Mouse (Mus musculus) CD4-positive, CD25-positive, alpha-beta regulatory T cell, adult 2 months (primary cell): ENCODE measurements at regions not wholly inside any gene's neighbourhood (a gene's known extent, or its start where the extent isn't known, plus 50 kb on each side); places are given as distances from the start of the nearest gene placed in this dataset.
"Not testable (repeated sequence)": the region's sequence is repeated elsewhere in the genome, so short reads cannot be mapped to it uniquely, and the experiment has no call there.

Source experiments
- DNase-seq: peaks from one replicate; pipeline ENCODE4 v3.0.0-alpha.2; 2012; ENCODE audit warnings: low read depth, low spot score

DNA sequence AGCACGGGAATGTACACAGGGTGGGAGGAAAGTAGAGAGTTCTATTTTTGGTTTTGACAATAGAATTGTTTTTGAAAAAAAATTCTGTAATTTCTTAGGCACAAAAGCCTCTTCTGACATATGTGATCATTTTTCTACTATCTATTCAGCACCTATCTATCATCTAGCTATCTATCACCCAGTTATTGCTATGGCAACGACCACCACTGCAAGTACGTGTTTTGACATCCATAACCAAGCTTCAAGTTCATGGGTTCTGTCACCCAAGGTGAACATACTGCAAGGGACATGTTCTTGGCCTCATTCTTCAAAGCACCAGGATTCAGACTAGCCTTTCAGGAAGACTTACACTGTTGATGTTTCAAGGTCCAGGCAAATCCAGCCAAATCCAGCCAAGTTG lies 238.4 kb upstream of the Rarb start:
- DNase-seq, result no peak

DNA sequence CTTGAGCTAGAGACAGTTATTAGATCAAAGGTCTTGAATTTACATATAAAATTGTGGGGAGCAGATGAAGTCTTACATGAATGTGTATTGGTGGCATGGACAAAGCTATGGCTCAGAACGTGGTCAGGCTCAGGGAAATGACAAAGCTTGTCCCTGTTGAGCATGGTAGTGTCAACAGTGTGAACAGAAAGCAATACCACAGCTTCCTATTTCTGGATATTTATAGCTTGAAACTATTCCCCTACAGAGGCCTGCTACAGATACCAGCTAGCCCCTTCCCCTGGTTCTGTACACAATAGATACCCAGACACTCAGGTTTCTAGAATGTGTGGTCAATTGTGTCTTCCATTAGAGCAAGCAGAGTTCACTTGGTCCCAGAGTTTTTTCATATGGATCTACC lies 236.8 kb upstream of the Rarb start:
- DNase-seq, result no peak

DNA sequence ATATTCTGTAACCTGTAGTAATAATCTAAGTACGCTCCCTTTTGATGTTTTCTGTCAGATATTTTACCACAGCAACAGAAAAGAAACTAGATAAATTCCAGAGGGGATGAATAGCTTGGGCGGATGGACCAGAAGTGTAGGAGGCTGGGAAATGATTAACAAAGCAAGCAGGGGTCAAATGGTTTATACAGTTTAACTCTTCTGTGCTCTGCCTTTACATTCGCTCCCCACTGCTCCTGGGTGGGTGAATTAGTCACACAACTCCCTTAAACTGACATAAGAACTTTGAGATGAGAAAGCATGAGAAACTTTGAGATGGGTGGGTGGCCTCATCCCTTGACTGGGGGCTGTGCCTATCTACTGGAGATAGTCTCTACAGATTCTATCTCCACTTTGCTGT lies 235.4 kb upstream of the Rarb start:
- DNase-seq, result no peak

DNA sequence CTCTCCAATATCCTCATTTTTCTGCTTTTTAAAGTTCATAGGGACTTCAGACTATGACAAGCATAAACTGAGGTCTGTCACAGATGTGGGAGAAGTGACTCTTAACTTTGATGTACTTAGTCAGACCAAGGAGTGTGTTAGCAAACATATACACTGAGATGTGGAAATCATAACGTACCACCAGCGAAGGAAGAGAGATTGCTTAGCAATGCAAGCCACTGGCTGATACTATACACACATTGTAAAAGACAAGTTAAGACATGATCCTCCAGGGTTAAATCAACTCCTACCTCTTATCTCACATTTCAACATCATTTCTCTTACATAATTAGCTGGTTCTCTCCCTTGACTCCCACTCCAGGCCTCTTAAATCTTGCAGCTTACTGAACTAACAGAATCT lies 227.9 kb upstream of the Rarb start:
- no peak for DNase-seq

DNA sequence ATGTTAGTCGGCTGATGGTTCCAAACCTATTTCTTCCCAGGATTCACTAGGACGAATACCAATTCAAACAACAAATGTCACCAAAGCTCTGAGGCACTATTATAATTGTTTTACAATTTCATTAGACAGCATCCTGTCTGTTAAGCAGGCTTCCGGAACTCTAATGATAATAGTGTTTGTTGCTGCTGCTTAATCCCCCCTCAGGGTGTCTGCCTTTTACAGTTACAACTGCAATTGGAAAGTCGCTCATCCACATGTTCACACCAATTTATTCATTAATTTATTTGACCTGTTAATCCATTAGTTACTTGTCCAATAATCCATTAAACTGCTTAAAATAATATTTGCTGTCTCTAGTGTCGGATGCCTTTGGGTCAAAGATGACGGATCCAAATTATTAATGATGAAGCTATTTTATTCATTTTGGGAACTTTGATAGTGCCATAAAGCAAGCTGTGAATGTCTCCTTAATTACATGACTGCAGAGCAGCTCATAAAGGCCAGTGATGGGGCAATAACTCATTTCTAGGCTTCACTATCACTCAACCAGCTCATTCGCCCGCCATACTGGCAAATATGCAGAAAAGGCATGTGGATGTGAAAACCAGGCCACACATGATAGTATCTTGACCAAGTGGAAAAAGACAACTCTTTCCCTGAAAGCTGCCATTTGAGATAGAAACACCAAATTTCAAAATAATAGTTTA lies 226.6 kb upstream of the Rarb start:
- DNase-seq, result no peak

DNA sequence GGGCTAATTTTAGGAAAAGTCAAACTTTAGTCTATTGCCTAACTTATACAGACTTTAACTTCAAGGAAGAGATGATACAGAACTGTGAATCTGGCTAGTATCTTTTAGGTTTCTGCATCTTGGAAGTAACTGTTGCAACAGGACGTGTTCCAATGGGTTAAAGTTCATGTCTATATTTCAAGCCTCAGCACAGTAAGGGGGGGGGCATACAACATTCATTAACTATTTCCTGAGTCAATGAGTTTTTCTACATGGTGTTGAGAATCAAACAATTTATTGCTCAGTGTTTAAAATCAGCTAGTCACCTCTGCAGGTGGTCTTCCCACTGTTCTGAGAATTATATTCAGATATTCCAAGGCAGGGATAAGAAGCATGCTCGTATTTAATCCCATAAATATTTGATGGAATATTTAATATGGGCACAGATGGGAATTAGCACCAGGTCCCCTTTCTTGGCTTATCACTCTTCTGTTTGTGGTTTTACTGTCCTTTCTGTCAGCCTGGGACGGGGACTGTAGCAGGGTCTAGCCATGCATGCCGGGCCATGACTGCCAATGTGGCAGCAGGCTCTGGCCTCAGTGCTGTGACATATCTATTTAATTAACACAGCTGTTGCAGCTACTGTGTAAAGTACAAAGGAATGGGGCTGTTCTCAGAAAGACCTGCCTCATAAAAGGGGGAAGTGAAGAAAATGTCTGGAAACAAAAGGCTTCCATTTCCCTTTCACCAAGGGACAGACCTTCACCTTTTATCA lies 201.8 kb upstream of the Rarb start:
- no peak for DNase-seq

DNA sequence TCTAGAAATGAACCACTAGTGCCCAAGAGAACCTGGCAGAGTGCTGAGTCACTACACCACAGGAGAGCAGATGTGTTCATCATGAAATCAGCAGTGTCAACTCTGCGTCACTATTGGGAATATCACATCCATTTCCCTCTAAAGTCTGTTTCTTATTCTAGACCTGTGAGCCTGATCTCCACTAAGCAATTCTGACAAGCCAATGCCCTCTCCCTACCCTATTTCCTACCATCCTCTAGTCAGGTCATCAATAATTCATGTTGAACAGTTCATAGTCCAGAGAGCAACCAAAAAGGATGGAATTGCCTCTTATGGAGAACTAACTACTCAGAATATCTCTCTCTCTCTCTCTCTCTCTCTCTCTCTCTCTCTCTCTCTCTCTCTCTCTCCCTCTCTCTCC lies 194.0 kb upstream of the Rarb start:
- no peak for DNase-seq

DNA sequence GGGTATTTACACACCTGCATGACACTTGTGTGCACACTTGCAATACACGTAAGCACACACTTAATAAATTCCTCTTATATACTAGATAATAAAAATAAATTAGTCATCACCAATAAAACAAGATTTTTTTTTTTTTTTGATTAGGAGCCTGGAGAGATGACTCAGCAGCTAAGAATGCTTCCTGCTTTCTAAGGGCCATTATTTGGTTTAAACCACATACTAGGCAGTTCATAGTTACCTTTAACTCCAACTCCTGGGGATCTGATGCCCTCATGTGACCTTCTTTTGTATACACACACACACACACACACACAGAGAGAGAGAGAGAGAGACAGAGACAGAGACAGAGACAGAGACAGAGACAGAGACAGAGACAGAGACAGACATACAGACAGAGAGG lies 193.2 kb upstream of the Rarb start:
- DNase-seq, result no peak

DNA sequence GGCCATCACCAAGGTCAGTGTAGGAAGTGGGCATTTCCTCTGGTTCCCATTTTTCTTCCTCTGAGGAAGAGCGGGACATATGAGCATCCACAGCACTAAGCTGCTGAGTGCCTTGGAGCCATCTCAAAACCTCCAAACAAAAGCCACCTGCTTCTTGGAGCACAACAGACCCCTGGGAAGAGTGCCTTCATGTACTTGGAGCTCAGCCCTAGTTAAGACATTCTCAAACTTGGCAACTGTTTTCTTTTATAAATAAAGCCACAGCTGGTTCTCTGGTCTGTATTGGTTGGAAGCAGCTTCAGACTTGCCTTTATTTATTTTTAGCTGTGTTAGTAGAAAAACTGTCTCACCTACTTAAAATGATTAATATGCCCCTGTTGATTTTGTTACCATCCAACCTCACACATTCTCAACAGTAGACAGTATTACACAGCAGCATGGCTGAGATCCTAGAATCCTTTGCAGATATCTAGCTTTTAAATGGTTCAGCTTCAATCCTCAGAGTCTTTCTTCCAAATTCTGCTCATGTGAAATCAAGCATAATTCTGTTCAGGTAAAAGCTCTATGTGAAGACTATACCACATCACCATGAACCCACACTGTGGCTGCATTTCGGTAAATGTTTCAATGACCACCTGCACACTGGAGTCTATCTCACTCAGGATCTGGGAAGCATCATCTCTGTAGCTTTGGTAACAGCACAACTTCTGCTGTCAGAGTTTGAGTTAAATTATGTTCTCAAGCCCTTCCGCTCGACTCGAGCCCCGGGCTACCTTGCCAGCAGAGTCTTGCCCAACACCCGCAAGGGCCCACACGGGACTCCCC lies 186.4 kb upstream of the Rarb start:
- no peak for DNase-seq

DNA sequence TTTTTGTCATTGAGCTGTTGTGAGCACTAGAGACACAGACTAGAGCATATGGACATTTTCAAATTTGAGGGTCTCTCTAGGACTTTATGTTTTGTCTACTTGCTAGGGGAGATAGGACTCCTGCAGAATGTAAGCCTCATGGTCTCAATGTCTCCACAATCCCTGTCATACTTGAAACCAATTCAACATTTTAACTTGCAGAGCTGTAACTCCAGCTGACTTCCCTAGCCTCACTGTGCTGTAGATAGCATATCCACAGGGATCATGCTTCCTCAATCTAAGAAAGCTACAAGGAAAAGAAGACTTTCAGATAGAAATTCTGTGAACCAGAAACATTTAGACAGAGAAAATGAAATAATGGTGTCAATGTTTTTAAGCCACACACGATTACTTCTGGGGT lies 185.8 kb upstream of the Rarb start:
- no peak for DNase-seq

DNA sequence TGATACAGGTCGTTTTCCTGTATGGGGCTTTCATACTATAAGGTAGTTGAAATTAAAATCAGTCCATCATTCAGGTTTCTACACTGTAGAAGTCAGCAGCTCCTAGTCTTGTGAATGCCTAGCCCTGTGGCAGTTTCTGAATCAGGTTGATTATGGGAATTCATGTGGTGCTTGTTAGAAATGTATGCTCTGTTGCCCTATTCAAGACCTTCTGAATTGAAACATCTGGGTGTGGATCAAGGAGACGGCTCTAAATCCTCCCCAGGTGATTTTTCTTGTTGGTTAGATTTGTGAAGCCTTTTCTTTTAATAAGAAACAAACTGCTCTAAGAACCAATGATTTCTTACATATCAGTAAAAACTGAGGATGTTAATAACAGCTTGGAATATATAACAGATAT lies 177.8 kb upstream of the Rarb start:
- DNase-seq, result no peak

DNA sequence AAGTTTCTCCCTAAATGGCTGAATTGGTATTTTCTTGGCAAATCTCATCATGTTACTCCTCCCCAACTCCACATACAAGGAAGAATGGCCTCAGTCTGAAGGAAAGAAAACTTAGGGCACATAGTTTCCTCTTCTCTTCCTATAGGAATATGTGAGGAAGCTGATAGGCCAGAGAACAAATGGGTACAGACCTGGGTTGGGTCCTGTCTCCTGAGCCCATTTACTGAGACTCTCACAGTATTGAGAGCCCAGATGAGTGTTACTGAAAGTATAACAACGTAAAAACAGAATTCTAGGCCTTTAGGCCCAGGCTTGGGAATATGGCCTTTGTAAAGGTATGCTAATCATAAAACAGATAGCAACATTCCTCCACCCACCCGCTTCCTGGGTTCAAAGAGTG lies 152.0 kb upstream of the Rarb start:
- not testable (repeated sequence) for DNase-seq

DNA sequence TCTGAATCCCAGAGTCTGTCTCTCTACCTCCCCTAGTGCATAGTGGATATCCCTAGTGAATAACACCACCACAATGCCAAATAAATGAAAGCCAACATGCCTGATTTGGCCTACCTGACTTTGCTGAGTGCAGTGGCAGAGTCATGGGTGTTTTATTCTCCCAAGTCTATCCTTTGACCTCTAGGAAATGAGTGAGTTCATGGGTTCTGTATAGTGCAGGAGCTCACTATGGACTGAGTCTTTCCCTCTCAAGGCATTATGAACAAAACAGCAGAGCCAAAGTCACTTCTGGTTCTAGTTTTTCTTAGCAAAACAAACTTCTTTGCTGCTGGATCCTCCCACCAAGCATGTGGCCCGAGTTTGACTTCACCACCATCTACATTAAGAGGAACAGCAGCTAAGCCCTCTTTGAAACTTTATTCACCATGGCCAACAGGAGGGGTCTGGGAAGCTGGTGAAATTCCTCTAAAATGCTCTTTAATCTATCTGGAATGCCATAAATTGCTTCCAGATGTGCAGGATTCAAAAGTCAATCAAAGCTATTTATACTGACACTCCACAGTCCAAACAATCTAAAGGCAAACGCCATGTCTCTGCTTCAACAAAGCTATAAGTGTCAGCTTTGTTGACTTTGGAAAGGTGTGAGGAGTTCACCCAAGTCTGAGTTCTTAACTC lies 145.9 kb upstream of the Rarb start:
- no peak for DNase-seq

DNA sequence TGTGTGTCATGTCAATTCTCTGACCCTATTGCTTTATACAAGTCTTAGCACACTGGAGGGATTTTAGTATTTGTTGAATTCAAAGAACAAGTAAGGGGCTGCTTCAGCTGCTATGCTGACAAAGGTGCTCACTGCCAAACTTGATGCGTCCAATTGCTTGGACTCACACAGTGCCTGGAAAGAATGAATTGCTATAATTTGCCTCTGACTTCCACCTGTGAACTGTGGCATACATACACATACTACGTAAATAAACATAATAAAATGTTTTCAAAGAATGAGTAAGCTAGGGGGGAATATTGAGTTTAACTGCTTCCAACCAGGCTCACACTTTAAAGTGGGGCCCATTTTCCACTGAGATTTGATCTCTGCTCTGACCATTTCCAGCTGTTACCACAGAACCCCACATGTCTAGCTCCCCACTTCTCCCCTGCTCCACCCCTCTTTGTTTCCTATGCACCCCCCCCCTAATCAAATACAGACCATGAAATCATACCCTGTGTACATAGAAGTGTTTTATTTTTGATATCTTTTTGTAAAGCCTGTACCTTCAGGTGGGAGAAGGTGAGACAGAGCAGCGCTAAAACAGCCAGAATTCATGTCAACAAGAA lies 143.4 kb upstream of the Rarb start:
- DNase-seq, result no peak

DNA sequence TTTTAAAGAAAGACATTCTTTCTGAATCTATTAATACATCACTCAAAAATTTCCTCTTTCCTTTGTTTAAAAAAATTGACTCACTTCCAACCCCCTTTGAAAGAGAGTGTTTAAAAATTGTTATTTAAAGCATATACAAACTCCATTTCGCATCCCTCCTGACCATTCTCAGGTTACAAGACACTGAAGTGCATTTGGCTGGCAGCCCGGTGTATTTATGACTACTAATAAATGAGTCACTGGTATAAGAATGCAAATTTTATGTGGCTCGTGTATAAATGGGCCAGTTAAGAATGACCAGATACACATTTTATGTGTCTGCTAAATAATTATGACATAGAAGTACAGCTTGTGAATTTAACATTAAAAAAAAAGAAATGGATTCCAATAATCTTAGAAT lies 138.8 kb upstream of the Rarb start:
- DNase-seq, result no peak

DNA sequence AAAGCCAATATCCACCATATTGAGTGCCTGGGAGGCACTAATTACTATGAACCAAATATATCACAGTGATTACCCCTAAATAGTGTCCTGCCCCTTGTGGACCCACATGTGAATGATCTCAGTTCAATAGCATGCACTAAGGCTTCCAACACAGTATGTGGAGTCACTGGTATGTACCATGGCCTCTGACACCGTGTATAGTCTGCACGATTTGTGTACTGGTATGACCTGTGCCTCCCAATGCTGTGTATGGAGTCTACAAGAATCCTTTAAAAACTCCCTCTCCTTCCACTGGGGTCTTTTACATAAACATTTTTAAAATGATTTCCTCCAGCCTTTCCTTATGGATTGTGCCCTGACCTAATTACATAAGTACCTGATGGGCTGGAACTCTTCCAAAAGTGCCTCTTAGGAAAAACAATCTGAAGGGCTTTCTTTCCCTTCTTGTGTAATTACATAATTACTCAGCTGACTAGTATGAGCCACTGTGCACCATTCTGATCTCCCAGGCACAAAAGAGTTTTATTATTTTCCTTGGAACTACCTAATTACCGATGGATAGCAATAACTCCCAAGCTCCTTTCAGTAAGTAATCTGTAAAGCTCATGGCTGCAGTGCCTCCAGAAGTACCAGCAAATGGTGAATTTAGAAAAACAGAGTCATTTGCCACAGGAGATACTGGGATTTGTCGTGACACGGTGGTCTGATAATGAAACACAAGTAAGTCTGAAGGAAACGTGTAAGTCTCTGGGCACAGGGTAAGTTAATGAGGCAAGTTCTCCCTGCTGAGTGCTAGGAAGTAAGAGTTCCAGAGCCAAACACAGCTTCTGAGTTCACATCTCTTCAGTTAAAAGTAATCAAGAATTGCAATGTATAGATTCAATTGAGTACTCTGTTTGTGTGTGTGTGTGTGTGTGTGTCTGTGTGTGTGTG lies 135.8 kb upstream of the Rarb start:
- DNase-seq, result no peak

DNA sequence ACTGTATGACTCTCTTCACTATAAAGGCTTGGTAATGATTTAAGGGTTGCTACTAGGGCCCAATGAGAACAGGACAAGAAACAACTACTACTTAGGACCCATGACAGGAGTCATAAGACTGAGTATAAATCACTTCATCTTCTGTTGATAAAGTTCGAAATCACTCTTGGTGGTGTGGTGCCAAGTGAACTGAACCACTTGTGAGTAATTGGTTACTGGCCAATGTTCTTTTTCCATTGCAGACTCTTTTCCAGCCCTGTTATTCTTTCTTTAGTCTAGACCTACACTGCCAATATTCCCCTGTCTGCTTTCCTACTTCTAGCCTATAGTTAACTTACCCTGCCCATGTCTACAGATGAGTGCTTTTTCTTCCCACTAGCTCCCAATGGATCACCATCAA lies 129.8 kb upstream of the Rarb start:
- no peak for DNase-seq

DNA sequence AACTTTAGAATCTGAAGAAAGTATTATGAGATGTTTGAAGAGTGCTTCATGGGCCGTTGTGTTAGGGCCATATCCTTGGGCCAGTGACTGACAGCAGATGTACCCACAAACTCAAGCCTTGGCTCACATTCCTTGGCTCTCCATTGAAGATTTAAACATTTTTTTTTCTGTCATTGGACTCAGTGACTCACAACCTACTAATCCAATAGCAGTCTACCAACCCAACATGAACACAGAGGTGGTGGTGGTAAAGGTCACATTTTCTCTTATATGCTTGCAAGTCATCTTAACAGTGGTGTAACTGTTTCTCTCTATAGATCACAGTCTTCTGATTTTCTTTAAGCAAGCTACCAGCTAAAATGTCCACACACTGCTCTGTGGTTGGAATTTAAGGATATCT lies 125.5 kb upstream of the Rarb start:
- DNase-seq, result no peak

DNA sequence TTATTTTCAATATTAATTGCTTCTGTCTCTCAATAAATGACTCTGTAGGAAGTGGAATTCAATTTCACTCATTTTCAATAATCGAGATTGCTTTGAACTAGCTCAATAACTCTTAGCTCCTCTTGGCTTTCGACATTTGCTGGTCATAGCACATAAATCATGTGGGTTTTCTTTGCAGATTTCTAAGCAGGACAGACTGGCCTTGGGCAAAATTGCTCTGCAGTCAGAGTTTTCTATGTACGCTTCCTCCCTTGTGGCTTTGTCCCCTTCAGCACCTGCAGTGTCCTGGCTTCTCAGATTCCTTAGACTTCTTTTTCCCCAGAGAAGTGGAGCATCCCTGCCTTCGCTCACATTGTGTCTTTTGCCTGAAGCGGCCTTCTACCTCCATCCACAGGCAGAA lies 124.6 kb upstream of the Rarb start:
- DNase-seq, result no peak

DNA sequence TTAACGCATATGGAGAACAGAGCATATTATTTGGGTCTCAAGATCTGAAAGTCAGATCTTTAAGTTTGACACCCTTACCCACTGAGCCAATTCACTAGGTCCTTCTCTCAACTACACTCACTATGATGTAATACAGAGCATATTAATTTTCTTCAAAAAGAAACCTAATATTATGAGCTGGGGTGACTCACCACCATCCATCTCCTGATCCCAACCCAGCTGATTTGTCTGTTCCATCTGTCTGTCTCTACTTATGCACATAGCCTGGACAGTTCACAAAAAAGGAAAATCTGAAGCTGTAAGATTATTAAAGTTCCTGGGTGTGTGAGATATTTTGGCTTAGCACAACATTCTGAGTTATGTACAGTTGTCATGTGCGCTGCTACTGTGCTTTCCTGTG lies 108.2 kb upstream of the Rarb start:
- DNase-seq, result no peak
